Mouse (Mus musculus): ENCODE measurements around the gene Gm49395. TPM values are rescaled to one million over a fixed set of nuclear protein-coding genes. Genes with fewer than 3 reads are reported as not detected.

Gene Gm49395
- polyA plus RNA-seq, 1 experiment from 2014 or later: 2.0 TPM

GRCm38 (mm10) chr13:115078997-115079685, 22.6 kb downstream of the Gm49395 start:
- H3K4me2 ChIP-seq (replicated peaks): no peak overlapping the region
- 86% methylated on average over 6 of the region's 6 CpGs for WGBS
- ATAC-seq (ENCODE audit: low FRiP score, low read depth): no peak
- H3K4me3 ChIP-seq: no peak overlapping the region
- no peak overlapping the region for H3K27ac ChIP-seq (replicated peaks)
- no peaks in the 10 kb centered on the region for H3K4me1 ChIP-seq
- H3K9me3 ChIP-seq: no peaks in the 10 kb centered on the region
- H3K27me3 ChIP-seq: no peaks in the 10 kb centered on the region
- H3K36me3 ChIP-seq: no peaks in the 10 kb centered on the region
- H3K9ac ChIP-seq (replicated peaks): no peak overlapping the region

DNA sequence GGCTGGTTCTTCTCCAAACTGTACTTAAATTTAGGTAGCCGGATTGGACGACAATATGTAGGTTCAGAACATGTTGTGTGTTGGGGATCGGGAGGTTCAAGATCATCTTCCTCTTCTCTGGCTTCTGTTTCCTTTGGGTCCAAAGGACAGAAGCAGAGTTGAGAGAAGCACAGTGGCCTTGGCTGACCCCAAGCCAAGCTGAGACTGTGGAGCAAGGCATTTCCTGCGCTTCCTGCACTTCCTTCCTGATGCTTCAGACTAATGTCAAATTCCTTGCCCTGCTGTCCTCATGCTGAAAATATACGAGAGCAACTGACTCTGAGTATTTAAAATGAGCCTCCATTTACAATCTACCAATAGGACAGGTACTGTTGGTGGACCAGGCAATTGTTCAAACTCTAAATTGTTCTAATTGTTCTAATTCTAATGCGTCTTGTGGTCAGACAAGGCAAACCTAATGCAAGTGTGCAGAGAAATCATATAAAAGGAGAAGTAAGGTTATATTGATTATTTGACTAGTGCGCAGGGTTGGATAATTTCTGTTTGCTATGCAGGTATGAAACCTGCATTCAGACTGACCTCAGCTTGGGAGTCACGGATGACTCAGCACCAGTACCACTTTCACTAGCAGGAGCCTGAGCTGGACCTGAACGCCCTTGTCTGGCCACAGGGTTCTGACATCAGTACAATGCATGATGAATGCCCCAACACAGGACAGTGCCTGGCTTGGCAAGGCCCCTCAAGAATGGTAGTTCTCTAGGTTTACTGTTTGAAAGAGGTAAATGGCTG, 24.2 kb downstream of the Gm49395 start:
- ATAC-seq (ENCODE audit: low FRiP score, low read depth): no peak
- no peaks in the 10 kb centered on the region for H3K4me1 ChIP-seq
- no peak overlapping the region for H3K4me3 ChIP-seq
- H3K36me3 ChIP-seq: no peaks in the 10 kb centered on the region
- H3K9ac ChIP-seq (replicated peaks): no peak overlapping the region
- H3K9me3 ChIP-seq: no peaks in the 10 kb centered on the region
- no peaks in the 10 kb centered on the region for H3K27me3 ChIP-seq
- H3K27ac ChIP-seq (replicated peaks): no peak overlapping the region
- WGBS: 86% methylated on average over 9 of the region's 9 CpGs
- no peak overlapping the region for H3K4me2 ChIP-seq (replicated peaks)

- WGBS: 95% methylated on average over 6 of the region's 6 CpGs
- H3K9ac ChIP-seq (replicated peaks): no peak overlapping the region
- ATAC-seq (ENCODE audit: low FRiP score, low read depth): no peak
- H3K36me3 ChIP-seq: no peaks in the 10 kb centered on the region
- H3K4me2 ChIP-seq (replicated peaks): no peak overlapping the region
- H3K9me3 ChIP-seq: no peaks in the 10 kb centered on the region
- no peak overlapping the region for H3K4me3 ChIP-seq
- H3K27ac ChIP-seq (replicated peaks): no peak overlapping the region
- H3K27me3 ChIP-seq: no peaks in the 10 kb centered on the region
- H3K4me1 ChIP-seq: no peaks in the 10 kb centered on the region
These were observed 29.3 kb downstream of the Gm49395 start for GRCm38 (mm10) chr13:115072386-115072785.

- no peak overlapping the region for H3K27ac ChIP-seq (replicated peaks)
- H3K36me3 ChIP-seq: no peaks in the 10 kb centered on the region
- 81% methylated on average over 3 of the region's 3 CpGs for WGBS
- H3K9me3 ChIP-seq: no peaks in the 10 kb centered on the region
- H3K4me3 ChIP-seq: no peak overlapping the region
- no peak overlapping the region for H3K4me2 ChIP-seq (replicated peaks)
- H3K27me3 ChIP-seq: no peaks in the 10 kb centered on the region
- no peak overlapping the region for H3K9ac ChIP-seq (replicated peaks)
- no peak for ATAC-seq (ENCODE audit: low FRiP score, low read depth)
- H3K4me1 ChIP-seq: no peaks in the 10 kb centered on the region
These were observed 30.3 kb downstream of the Gm49395 start for GRCm38 (mm10) chr13:115071431-115071830.

GRCm38 (mm10) chr13:115067968-115068330, 33.8 kb downstream of the Gm49395 start:
- no peaks in the 10 kb centered on the region for H3K9me3 ChIP-seq
- 94% methylated on average over 1 of the region's 1 CpGs for WGBS
- H3K4me2 ChIP-seq (replicated peaks): no peak overlapping the region
- H3K4me3 ChIP-seq: no peak overlapping the region
- ATAC-seq (ENCODE audit: low FRiP score, low read depth): no peak
- no peak overlapping the region for H3K27ac ChIP-seq (replicated peaks)
- H3K9ac ChIP-seq (replicated peaks): no peak overlapping the region
- no peaks in the 10 kb centered on the region for H3K27me3 ChIP-seq
- no peaks in the 10 kb centered on the region for H3K4me1 ChIP-seq
- no peaks in the 10 kb centered on the region for H3K36me3 ChIP-seq

DNA sequence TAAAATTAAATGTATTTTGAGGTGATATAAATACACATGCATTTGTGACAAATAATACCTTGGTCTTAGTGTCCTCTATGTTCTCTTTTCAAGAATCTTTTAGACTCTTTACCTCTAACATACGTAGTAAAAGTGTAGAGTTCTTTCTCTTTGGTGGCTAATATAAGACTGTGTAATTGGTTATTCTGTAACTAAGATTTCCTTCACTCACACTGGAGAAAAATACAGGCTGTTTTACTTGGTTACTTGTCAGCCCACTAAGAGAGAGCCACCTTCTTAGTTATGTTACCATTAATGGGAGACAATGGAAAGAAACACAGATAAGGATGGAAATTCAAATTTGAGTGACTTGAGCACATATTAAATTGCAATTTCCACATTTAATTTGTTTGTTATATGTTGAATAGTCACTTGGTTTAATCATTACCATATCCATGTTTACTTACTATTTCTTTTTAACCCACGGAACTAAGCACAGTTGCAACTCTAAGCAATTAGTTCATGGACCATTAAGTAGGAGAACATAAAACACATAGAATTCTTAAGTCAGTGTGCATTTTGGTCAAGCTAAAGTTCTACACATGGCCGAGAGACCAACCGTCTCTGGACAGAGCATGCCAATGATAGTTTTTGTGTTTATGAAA, 34.3 kb downstream of the Gm49395 start:
- ATAC-seq (ENCODE audit: low FRiP score, low read depth): no peak
- no peaks in the 10 kb centered on the region for H3K4me1 ChIP-seq
- no peaks in the 10 kb centered on the region for H3K27me3 ChIP-seq
- no peaks in the 10 kb centered on the region for H3K36me3 ChIP-seq
- H3K9ac ChIP-seq (replicated peaks): no peak overlapping the region
- H3K9me3 ChIP-seq: no peaks in the 10 kb centered on the region
- H3K27ac ChIP-seq (replicated peaks): no peak overlapping the region
- no peak overlapping the region for H3K4me3 ChIP-seq
- WGBS: 90% methylated on average over 4 of the region's 4 CpGs
- H3K4me2 ChIP-seq (replicated peaks): no peak overlapping the region

DNA sequence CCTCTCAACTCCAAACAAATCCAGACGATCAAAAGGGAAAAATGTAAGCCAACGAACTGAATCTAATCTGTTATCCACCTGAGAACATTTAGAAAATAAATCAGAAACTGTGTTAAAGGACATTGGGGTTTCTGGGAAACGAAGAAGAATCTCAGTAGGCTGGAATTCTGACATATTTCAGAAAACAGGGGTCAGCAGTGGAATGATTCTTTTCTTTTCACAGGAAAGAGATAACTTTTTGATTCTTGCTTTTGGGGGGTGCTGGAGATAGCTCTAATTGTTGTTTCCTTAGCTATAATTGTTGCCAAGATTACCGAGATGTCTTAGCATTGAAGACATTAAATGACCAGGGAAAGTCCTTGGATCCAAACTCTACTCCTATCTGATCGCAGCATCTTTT, 44.2 kb downstream of the Gm49395 start:
- Histone ChIP-seq H3K4me2 (replicated peaks) (no peak overlapping the region), H3K9me3 (no peaks in the 10 kb centered on the region), H3K27ac (replicated peaks) (no peak overlapping the region), H3K27me3 (no peaks in the 10 kb centered on the region), H3K4me1 (peaks cover 5% of the 10 kb centered on the region; the same call in 1 of the 2 replicates), H3K4me3 (no peak overlapping the region), H3K9ac (replicated peaks) (no peak overlapping the region), H3K36me3 (no peaks in the 10 kb centered on the region)
- 87% methylated on average over 5 of the region's 5 CpGs for WGBS
- no peak for ATAC-seq (ENCODE audit: low FRiP score, low read depth)

DNA sequence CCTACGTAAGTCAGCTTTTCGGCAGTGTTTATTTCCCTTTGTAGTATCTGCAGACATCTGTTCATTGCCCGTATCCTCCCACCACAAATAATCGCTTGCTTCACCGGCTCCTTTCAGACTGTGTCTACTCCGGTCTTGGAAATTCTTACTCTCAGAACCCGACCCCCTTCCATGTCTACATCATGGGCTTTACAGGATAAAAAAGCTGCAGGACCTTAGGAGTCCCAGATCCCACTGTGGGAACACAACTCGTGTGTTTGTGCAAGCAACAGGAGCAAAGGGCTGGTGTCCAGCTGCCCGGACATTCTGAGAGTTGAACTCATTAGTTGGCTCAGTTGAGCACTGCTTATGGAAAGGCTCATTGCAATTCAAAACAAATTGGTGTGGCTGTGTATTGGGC, 46.9 kb downstream of the Gm49395 start:
- Histone ChIP-seq H3K4me2 (replicated peaks) (no peak overlapping the region), H3K4me1 (peaks cover 5% of the 10 kb centered on the region; the same call in 1 of the 2 replicates), H3K4me3 (no peak overlapping the region), H3K27ac (replicated peaks) (no peak overlapping the region), H3K36me3 (no peaks in the 10 kb centered on the region), H3K9ac (replicated peaks) (no peak overlapping the region), H3K9me3 (no peaks in the 10 kb centered on the region), H3K27me3 (no peaks in the 10 kb centered on the region)
- ATAC-seq (ENCODE audit: low FRiP score, low read depth): no peak
- WGBS: 34% methylated on average over 9 of the region's 9 CpGs

DNA sequence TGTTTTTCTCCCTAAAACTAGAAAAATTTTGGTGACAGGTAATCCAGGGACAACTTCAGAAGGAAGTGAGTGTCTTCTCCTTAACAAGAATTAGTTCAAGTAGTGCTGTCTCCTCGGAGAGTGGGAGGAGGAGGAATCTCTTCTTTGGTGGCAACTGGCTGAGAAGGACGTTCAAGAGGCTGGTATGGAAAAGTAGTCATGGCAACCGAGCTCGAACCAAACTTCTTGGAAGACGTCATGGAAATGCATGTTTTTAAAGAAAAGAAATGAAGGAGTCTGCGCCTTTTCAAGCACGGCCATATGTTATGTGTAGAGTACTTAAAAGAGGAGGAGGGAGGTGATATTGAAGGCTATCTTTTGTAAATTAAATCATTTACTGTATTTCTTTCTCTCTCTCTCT, 49.2 kb downstream of the Gm49395 start:
- H3K27ac ChIP-seq (replicated peaks): no peak overlapping the region
- no peak overlapping the region for H3K9ac ChIP-seq (replicated peaks)
- H3K4me3 ChIP-seq: no peak overlapping the region
- WGBS: 65% methylated on average over 7 of the region's 7 CpGs
- no peak overlapping the region for H3K4me2 ChIP-seq (replicated peaks)
- no peaks in the 10 kb centered on the region for H3K36me3 ChIP-seq
- H3K27me3 ChIP-seq: no peaks in the 10 kb centered on the region
- ATAC-seq (ENCODE audit: low FRiP score, low read depth): no peak
- H3K4me1 ChIP-seq: peaks cover 5% of the 10 kb centered on the region; the same call in 1 of the 2 replicates
- no peaks in the 10 kb centered on the region for H3K9me3 ChIP-seq

- Histone ChIP-seq H3K27ac (replicated peaks) (no peak overlapping the region), H3K9me3 (no peaks in the 10 kb centered on the region), H3K4me2 (replicated peaks) (no peak overlapping the region), H3K9ac (replicated peaks) (no peak overlapping the region), H3K4me1 (peaks cover 5% of the 10 kb centered on the region; the same call in 1 of the 2 replicates), H3K4me3 (no peak overlapping the region), H3K36me3 (no peaks in the 10 kb centered on the region), H3K27me3 (no peaks in the 10 kb centered on the region)
- WGBS: 92% methylated on average over 13 of the region's 13 CpGs
- no peak for ATAC-seq (ENCODE audit: low FRiP score, low read depth)
These were observed 50.8 kb downstream of the Gm49395 start for GRCm38 (mm10) chr13:115050660-115051559.

DNA sequence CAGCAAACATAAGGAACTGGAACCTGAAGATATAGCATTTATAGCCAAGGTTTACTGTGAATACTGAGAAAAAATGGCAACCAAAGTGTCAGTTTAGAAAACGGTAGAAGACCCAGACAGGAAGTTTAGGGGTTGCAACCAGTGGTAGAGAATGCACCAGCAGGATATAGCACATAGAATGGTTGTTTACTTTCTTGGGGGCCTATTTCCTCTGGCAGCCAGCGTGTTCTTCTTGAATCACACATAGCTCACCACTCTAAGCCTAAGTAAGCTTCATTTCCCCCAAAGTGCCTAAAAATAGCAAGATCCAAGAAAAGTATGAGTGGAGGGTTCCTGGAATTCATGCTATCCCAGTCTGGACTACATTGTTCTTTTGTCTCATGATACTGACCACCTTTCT, 59.1 kb downstream of the Gm49395 start:
- Histone ChIP-seq H3K4me2 (replicated peaks) (no peak overlapping the region), H3K4me3 (no peak overlapping the region), H3K4me1 (no peaks in the 10 kb centered on the region), H3K9me3 (no peaks in the 10 kb centered on the region), H3K36me3 (no peaks in the 10 kb centered on the region), H3K27me3 (no peaks in the 10 kb centered on the region), H3K9ac (replicated peaks) (no peak overlapping the region), H3K27ac (replicated peaks) (no peak overlapping the region)
- ATAC-seq (ENCODE audit: low FRiP score, low read depth): no peak
- WGBS: 81% methylated on average over 2 of the region's 2 CpGs
